Mouse (Mus musculus) forebrain, postnatal 0 days (tissue): ENCODE data around the gene Notch1. TPM values are rescaled to one million over a fixed set of nuclear protein-coding genes. Genes with fewer than 3 reads are reported as not detected.

Experiments
- ATAC-seq: fragments of 200-750 bp; cut with Nextera tagmentation; 2 replicates; pipeline ENCODE4 v1.8.0; 2017; ENCODE audit warnings: mild to moderate bottlenecking, moderate library complexity
- DNase-seq: peaks from one replicate; pipeline ENCODE4 v3.0.0-alpha.2; 2015
- H3K27ac ChIP-seq: fragments of 300-500 bp; sonication (generic); 2 replicates; pipeline ENCODE4 v1.5.1; 2014; ENCODE audit warnings: low read depth, mild to moderate bottlenecking, antibody characterized with exemption, low read length, moderate library complexity, mixed read lengths
- H3K27me3 ChIP-seq: fragments of 300-500 bp; sonication (generic); 2 replicates; pipeline ENCODE4 v1.6.1; 2014; ENCODE audit warnings: mild to moderate bottlenecking, low read length, mixed read lengths; ENCODE audit not compliant: insufficient read depth
- H3K36me3 ChIP-seq: fragments of 300-500 bp; sonication (generic); 2 replicates; pipeline ENCODE4 v1.6.1; 2014; ENCODE audit warnings: mild to moderate bottlenecking, moderate library complexity; ENCODE audit not compliant: insufficient read depth
- H3K4me1 ChIP-seq: fragments of 300-500 bp; sonication (generic); 2 replicates; pipeline ENCODE4 v1.6.1; 2014; ENCODE audit warnings: antibody characterized with exemption; ENCODE audit not compliant: insufficient read depth
- H3K4me2 ChIP-seq: fragments of 300-500 bp; sonication (generic); 2 replicates; pipeline ENCODE4 v1.6.1; 2014; ENCODE audit warnings: low read depth, mild to moderate bottlenecking, moderate library complexity
- H3K4me3 ChIP-seq: fragments of 300-500 bp; sonication (generic); 2 replicates; pipeline ENCODE4 v1.5.1; 2014; ENCODE audit warnings: low read depth, low read length, mixed read lengths
- H3K9ac ChIP-seq: fragments of 300-500 bp; sonication (generic); 2 replicates; pipeline ENCODE4 v1.6.1; 2014; ENCODE audit warnings: mild to moderate bottlenecking
- H3K9me3 ChIP-seq: fragments of 300-500 bp; sonication (generic); 2 replicates; pipeline ENCODE4 v1.6.1; 2016; ENCODE audit warnings: low read length
- CTCF ChIP-seq: sonication (generic); IDR thresholded peaks from 2 replicates; pipeline ENCODE4 v1.5.1; 2016; ENCODE audit warnings: antibody characterized with exemption, control low read depth, low read depth
- WGBS: fragments of 180-500 bp; shearing (Covaris S2); extraction: QIAGEN DNeasy Blood & Tissue Kit; methylation state at CpG from one replicate; pipeline ENCODE4 v1.1.7; 2014; 5-methylcytosine and 5-hydroxymethylcytosine counted together
- polyA plus RNA-seq: library from polyadenylated mRNA; unstranded; fragments of >200 nt; fragmentation: Nextera tagmentation; extraction: Ambion mirVana; gene quantifications from 2 replicates; pipeline ENCODE4 v1.2.1, GENCODE M21; 2015
- total RNA-seq: library from RNA; depleted of rRNA; stranded (reverse); fragments of >200 nt; gene quantifications from 2 replicates; pipeline ENCODE4 v1.2.3, GENCODE M21; 2014

Gene Notch1
- total and polyA plus RNA-seq, 2 experiments from 2014 or later = 6.8 to 38.7 TPM

DNA sequence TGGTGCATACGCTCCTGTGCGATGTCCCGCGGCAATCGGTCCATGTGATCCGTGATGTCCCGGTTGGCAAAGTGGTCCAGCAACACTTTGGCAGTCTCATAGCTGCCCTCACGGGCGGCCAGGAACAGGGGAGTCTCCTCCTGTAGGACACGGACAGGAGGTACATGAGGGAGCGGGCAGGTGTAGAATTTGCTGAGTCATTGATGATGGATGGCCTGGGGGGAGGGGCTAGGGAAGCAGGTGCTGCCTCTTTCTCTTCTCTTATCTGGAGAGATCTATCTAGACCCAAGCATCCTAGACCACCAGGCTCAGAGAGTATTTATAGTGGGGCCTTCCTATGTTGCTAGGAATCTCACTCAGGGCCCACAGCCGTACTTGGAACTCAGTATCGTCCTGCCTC lies 55.6 kb downstream of the Notch1 start:
- Histone ChIP-seq H3K4me2 (no peak overlapping the region), H3K9ac (no peak overlapping the region), H3K9me3 (no peaks in the 10 kb centered on the region), H3K4me3 (no peak overlapping the region), H3K36me3 (peaks cover 29% of the 10 kb centered on the region), H3K27me3 (no peaks in the 10 kb centered on the region), H3K27ac (no peak overlapping the region), H3K4me1 (no peaks in the 10 kb centered on the region)
- DNase-seq (no peak), ATAC-seq (no peak)
- WGBS = 90% methylated on average over 13 of the region's 13 CpGs
- no peak for TF ChIP-seq CTCF

- ATAC-seq = peak; percentile 43
- Histone ChIP-seq H3K4me1 (no peaks in the 10 kb centered on the region), H3K9ac (no peak overlapping the region), H3K9me3 (no peaks in the 10 kb centered on the region), H3K27ac (no peak overlapping the region), H3K4me2 (no peak overlapping the region), H3K27me3 (no peaks in the 10 kb centered on the region), H3K4me3 (no peak overlapping the region), H3K36me3 (peaks cover 29% of the 10 kb centered on the region)
- TF ChIP-seq CTCF = no peak
- DNase-seq = no peak
- 74% methylated on average over 16 of the region's 16 CpGs for WGBS
These were observed 56.3 kb downstream of the Notch1 start for GRCm38 (mm10) chr2:26460097-26460646.

DNA sequence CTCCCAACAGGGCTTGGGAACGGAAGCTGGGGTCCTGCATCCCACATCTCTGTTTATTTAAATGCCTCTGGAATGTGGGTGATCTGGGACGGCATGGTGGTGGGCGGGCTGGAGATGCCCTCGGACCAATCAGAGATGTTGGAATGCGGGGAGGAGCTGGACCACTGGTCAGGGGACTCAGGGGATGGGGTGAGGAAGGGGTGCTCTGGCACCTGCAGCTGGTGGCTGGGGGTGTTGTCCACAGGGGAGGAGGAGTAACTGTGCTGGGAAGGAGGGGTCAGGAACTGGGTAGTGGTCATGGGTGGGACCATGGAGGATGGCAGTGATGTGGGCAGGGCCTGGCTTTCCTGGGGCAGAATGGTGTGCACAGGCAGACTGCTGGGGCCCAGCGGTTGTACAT lies 57.0 kb downstream of the Notch1 start:
- DNase-seq (no peak), ATAC-seq (no peak; the same call in 1 of the 2 replicates)
- Histone ChIP-seq H3K4me3 (no peak overlapping the region), H3K4me1 (no peaks in the 10 kb centered on the region), H3K36me3 (peaks cover 26% of the 10 kb centered on the region), H3K27ac (no peak overlapping the region), H3K9me3 (no peaks in the 10 kb centered on the region), H3K27me3 (no peaks in the 10 kb centered on the region), H3K9ac (no peak overlapping the region), H3K4me2 (no peak overlapping the region)
- 35% methylated on average over 6 of the region's 6 CpGs for WGBS
- TF ChIP-seq CTCF = no peak

- Histone ChIP-seq H3K4me3 (no peak overlapping the region), H3K9ac (no peak overlapping the region), H3K9me3 (no peaks in the 10 kb centered on the region), H3K27me3 (no peaks in the 10 kb centered on the region), H3K27ac (no peak overlapping the region), H3K4me1 (no peaks in the 10 kb centered on the region), H3K36me3 (peaks cover 19% of the 10 kb centered on the region), H3K4me2 (no peak overlapping the region)
- ATAC-seq (no peak), DNase-seq (no peak)
- no peak for TF ChIP-seq CTCF
- 43% methylated on average over 7 of the region's 7 CpGs for WGBS
These were observed 57.9 kb downstream of the Notch1 start for GRCm38 (mm10) chr2:26458402-26459124.

DNA sequence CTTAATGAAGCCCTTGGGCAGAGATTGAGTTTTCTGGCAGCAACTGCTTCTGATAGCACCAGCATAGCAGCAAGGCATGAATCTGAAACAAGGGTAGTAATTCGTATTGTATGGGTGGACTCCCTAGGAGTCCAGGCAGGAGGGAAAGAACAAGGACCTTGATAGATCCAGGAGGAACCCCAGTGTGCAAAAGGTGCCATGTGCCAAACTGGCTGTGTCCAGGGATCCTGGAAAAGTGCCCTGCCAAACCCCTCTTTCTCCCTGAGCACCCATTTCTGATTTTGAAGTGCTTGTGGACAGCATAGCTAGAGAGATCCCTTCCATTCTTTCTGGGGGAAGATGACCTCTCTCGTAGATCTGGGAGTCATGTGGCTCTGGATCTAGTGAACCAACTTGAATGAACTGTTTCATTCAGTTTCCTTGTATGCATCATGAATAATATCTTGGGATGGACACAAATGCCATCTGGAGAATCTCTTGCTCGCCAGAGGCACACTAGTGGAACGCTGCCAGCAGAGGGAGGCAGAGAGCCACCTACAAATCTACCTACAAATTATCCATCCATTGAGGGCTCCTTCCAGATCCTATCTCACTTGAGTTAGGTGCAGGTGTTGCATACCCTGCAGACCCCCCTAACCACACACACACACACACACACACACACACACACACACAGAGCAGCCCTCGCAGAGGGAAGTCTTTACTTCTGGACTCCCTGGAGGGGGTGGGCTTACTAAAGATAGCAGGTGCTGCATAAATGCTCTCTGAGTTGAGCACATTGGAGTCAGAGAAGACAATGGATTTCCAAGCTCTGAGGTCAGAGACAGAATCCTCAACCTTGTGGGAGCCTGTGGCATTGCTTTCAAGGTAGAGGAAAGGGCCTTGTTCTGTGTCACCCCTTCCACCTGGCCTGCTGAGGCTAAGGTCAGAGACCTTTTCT lies 67.1 kb downstream of the Notch1 start:
- Histone ChIP-seq H3K27me3 (no peaks in the 10 kb centered on the region), H3K27ac (peak overlapping the region; percentile 35; the same call in 1 of the 2 replicates), H3K4me1 (peaks cover 9% of the 10 kb centered on the region), H3K4me3 (no peak overlapping the region), H3K9me3 (no peaks in the 10 kb centered on the region), H3K9ac (no peak overlapping the region), H3K36me3 (no peaks in the 10 kb centered on the region; the same call in 1 of the 2 replicates), H3K4me2 (no peak overlapping the region)
- peak; percentile 90 for TF ChIP-seq CTCF
- peak; percentile 91 for DNase-seq
- WGBS = 22% methylated on average over 5 of the region's 5 CpGs
- ATAC-seq = no peak

GRCm38 (mm10) chr2:26447451-26447850 lies 69.0 kb downstream of the Notch1 start:
- H3K4me2 ChIP-seq = no peak overlapping the region
- H3K4me3 ChIP-seq = no peak overlapping the region
- ATAC-seq = no peak
- H3K27me3 ChIP-seq = no peaks in the 10 kb centered on the region
- TF ChIP-seq CTCF = no peak
- 80% methylated on average over 1 of the region's 1 CpGs for WGBS
- H3K36me3 ChIP-seq = no peaks in the 10 kb centered on the region; the same call in 1 of the 2 replicates
- no peak overlapping the region for H3K9ac ChIP-seq
- H3K27ac ChIP-seq = no peak overlapping the region
- DNase-seq = no peak
- no peaks in the 10 kb centered on the region for H3K9me3 ChIP-seq
- peaks cover 24% of the 10 kb centered on the region for H3K4me1 ChIP-seq
